ENCODE assay signal across 1 mouse cellular context in genomic region chr9:21030781-21031250, GRCm38 (mm10).
TF ChIP-seq lines count a peak whose summit lies in the region.

No protein-coding gene starts in this region.

TF ChIP-seq in CH12.LX, 34 proteins besides CTCF, POLR2A, EP300 and RAD21 (continued from another document):
- no peak for TF ChIP-seq ZNF384 (IDR thresholded peaks at IDR 0.05; ENCODE audit: low read depth, low read length)
- no peak for TF ChIP-seq NELFE (IDR thresholded peaks at IDR 0.05; ENCODE audit: low read depth, low read length)
- TF ChIP-seq SIN3A (IDR thresholded peaks at IDR 0.05; ENCODE audit: low read length): peak; percentile 91
- TF ChIP-seq TCF12 (IDR thresholded peaks at IDR 0.05; ENCODE audit: low read depth, low read length): no peak; the same call in none of the 2 replicates
- TF ChIP-seq MAX (IDR thresholded peaks at IDR 0.05; ENCODE audit: low read length): peak; percentile 85; the same call in 1 of the 2 replicates
- no peak for TF ChIP-seq ZKSCAN1 (IDR thresholded peaks at IDR 0.05; ENCODE audit: borderline replicate concordance, low read depth, low read length)
- no peak; the same call in 1 of the 2 replicates for TF ChIP-seq MXI1 (IDR thresholded peaks at IDR 0.05; ENCODE audit: low read depth, low read length)
- no peak for TF ChIP-seq MYC (IDR thresholded peaks at IDR 0.05; ENCODE audit: low read depth, low read length)
- TF ChIP-seq SMC3 (IDR thresholded peaks at IDR 0.05; ENCODE audit: low read depth, low read length): peak; percentile 62
- TF ChIP-seq ZMIZ1 (IDR thresholded peaks at IDR 0.05; ENCODE audit: low read depth, low read length): 0 out of 2 replicates have a peak, but pooled peaks have one; percentile 14
- no peak for TF ChIP-seq ETS1 (conservative IDR thresholded peaks at IDR 0.05; ENCODE audit: low read depth, low read length)
- TF ChIP-seq MAZ (IDR thresholded peaks at IDR 0.05; ENCODE audit: low read depth, low read length): peak; percentile 99
- no peak for TF ChIP-seq ZC3H11A (IDR thresholded peaks at IDR 0.05; ENCODE audit: low read depth, low read length)
- TF ChIP-seq USF1 (IDR thresholded peaks at IDR 0.05; ENCODE audit: low read depth, low read length): peak; percentile 42
- no peak for TF ChIP-seq TBP (conservative IDR thresholded peaks at IDR 0.05; ENCODE audit: low read depth, low read length)
- TF ChIP-seq E2F4 (IDR thresholded peaks at IDR 0.05; ENCODE audit: insufficient replicate concordance, low read depth, low read length): no peak
- no peak for TF ChIP-seq PAX5 (IDR thresholded peaks at IDR 0.05; ENCODE audit: low read length)
- no peak for TF ChIP-seq BHLHE40 (IDR thresholded peaks at IDR 0.05; ENCODE audit: low read depth, low read length)
- peak; percentile 51; the same call in 1 of the 2 replicates for TF ChIP-seq RCOR1 (conservative IDR thresholded peaks at IDR 0.05; ENCODE audit: low read depth, low read length)
- TF ChIP-seq NRF1 (IDR thresholded peaks at IDR 0.05; ENCODE audit: low read depth, low read length): no peak
- TF ChIP-seq POLR2AphosphoS2 (IDR thresholded peaks at IDR 0.05; ENCODE audit: low read depth, low read length): no peak
- TF ChIP-seq JUN (IDR thresholded peaks at IDR 0.05; ENCODE audit: insufficient read depth, low read depth, low read length): no peak
- TF ChIP-seq CHD1 (IDR thresholded peaks at IDR 0.05; ENCODE audit: low read depth, low read length): no peak; the same call in 1 of the 2 replicates
- no peak for TF ChIP-seq JUND (conservative IDR thresholded peaks at IDR 0.05; ENCODE audit: low read depth, low read length)
- no peak for TF ChIP-seq UBTF (IDR thresholded peaks at IDR 0.05; ENCODE audit: low read depth, low read length)
- TF ChIP-seq HCFC1 (IDR thresholded peaks at IDR 0.05; ENCODE audit: low read depth, low read length): no peak
- peak; percentile 62 for TF ChIP-seq IRF4 (IDR thresholded peaks at IDR 0.05; ENCODE audit: low read depth, low read length)
- TF ChIP-seq MAFK (IDR thresholded peaks at IDR 0.05; ENCODE audit: insufficient replicate concordance, low read length): no peak
- TF ChIP-seq ELF1 (IDR thresholded peaks at IDR 0.05; ENCODE audit: low read depth, low read length): peak; percentile 45; the same call in 1 of the 2 replicates
- no peak for TF ChIP-seq KAT2A (IDR thresholded peaks at IDR 0.05; ENCODE audit: insufficient replicate concordance, low read length)
- TF ChIP-seq MEF2A (IDR thresholded peaks at IDR 0.05; ENCODE audit: borderline replicate concordance, low read depth, low read length): no peak
